Mouse (Mus musculus): ENCODE results near the gene Suco.

Suco gene

DNA sequence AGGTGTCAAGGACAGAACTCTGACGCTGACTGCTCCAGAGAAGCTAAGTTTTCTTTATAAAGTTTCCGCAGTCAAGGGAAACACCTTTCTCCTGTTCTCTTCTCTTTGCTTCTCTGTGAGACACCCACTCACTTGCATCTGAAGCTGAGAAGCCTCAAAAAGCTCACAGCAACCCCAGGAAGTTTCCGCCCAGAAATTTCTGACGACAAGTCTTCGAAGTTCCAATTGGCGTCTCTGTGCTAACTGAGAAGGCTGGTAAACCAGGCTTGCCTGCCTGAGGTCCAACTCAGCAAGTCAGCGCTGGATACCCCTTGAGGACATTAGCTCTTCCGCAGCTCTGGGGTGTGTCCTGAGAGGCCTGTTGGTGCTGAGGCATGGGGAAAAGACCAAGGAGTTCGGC lies 88.1 kb downstream of the Suco start, which contains the start of gene Fasl:
Gene Fasl, minus strand, starts transcription at position 157 of the 400 bp plus-strand sequence.
- no peak for DNase-seq (ENCODE audit: low spot score)

DNA sequence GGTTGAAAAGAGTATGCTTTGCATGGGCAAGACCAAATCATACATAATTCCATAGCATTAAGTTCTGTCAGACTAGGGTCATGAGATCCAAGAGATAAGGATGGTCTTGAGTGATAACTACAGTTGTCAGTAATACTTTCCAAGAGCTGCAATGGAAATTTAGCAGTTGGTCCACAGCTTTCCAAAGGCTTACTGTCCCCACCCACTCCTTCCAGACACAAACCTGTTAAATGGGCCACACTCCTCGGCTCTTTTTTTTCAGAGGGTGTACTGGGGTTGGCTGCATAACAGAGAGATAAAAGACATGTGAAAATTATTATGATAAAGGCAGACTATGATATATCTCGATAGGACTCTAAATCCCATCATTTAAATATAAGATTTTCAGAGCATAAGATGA lies 93.8 kb downstream of the Suco start:
- no peak for DNase-seq (ENCODE audit: low spot score)

DNA sequence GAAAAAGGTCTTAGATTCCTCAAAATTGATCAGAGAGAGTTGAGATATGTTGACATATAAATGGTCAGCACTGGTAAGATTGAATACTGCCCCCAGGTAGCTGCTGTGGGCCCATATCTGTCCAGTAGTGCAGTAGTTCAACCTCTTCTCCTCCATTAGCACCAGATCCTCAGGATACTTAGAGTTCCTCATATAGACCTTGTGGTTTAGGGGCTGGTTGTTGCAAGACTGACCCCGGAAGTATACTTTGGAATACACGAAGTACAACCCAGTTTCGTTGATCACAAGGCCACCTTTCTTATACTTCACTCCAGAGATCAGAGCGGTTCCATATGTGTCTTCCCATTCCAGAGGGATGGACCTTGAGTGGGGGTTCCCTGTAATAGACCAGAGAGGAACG lies 94.9 kb downstream of the Suco start:
- no peak for DNase-seq (ENCODE audit: low spot score)

- DNase-seq (ENCODE audit: low spot score), result no peak
Measured at GRCm38 (mm10) chr1:161779057-161779456, 97.4 kb downstream of the Suco start.

DNA sequence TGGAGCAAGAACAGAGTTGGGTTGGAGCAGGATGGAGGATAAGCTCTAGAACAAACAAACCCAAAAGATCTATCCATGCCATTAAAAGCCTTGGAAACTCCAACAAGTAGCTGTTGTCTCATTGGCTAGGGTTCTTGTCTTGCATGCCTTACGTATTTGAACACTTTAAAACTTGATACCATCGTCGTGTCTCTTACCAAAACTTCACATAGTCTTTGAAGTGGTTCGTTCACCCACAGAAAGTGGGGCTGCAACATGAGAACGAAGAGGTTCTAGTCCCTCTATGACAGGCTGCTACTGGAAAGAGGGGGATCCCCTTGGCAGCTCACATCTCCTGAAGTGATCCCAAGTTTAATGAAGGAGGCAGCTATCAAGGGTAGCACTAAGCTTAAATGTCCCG lies 101.3 kb downstream of the Suco start:
- no peak for DNase-seq (ENCODE audit: low spot score)

DNA sequence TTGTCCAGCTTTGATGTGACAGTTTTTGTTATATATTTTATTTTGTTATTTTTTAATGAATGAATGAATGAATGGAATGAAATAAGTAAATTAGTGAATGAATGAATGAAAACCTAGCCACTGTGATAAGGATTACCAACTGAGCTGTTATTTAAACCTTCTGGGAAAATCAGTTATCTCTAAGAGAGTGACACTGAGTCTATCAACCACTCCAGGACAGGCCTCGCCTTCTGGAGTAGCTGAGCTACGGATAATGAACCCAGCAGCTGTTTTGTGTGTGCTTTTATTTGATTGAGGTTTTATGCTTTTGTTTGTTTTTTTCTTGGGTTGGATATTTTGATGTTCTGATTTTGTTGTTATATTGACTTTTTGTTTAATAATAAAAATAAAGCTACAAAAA lies 105.2 kb downstream of the Suco start:
- DNase-seq (ENCODE audit: low spot score), result no peak

DNA sequence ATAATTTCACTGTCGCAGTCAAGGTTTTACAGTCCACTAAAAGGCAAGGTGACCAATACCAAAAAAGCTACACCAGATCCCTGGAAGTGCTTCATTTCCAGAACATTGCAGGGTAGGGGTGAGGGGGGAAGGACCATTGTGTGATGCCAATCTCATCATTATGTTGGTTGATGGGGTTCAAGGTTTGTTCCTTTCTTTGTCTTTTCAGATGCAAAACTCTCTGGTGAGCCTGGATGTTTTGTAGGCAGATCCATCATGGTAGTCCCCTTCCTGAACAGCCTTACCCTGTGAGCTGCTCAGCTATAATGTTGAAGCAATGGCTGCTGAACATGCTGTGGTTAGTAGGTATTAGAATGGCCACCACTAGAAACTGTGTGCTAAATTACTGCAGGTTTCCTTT lies 107.2 kb downstream of the Suco start:
- DNase-seq (ENCODE audit: low spot score), result no peak

GRCm38 (mm10) chr1:161767101-161767524 lies 109.4 kb downstream of the Suco start:
- DNase-seq (ENCODE audit: low spot score), result no peak

DNA sequence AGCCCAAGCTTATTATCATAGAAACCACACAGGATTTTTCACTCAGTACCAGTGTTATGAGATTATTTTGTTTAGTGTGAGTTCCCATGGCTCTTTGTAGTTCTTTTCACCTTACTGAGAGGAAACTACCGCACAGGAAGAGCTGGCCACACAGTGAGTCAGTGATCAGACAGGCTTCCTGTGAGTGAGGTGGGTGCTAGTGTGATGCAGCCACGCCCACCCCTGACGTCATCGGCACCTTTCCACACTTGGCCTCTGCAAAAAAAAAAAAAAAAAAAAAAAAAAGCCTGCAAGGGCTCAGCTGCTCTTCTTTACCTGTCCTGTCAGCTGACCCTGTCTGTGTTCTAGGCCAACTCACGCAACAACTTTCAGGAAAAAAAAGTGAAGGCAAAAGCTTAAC lies 109.8 kb downstream of the Suco start:
- no peak for DNase-seq (ENCODE audit: low spot score)

Data from ovary, postnatal 36 days (tissue).